Mouse (Mus musculus): ENCODE results near the gene Tenm4. TPM values are rescaled to one million over a fixed set of nuclear protein-coding genes. Genes with fewer than 3 reads are reported as not detected.

Gene Tenm4
- total and polyA plus RNA-seq, 3 experiments = 0.03 to 0.26 (median 0.04) TPM

- no peak overlapping the region for H3K27ac ChIP-seq (ENCODE audit: insufficient read depth, low read depth)
Measured at GRCm38 (mm10) chr7:96839586-96839985, 668.5 kb downstream of the Tenm4 start.

GRCm38 (mm10) chr7:96842477-96843255 lies 671.6 kb downstream of the Tenm4 start:
- no peak overlapping the region for H3K27ac ChIP-seq (ENCODE audit: insufficient read depth, low read depth)
- DNase-seq (ENCODE audit: extremely low read depth) = no peak
- in situ Hi-C loops (cut with MboI; ENCODE audit: low pct_ligation_motif_present, low pct_unique_long_range_greater_than_20kb, low sequenced_read_pairs) (no loop called here), dilution Hi-C loops (cut with MboI; ENCODE audit: extremely low pct_ligation_motif_present, extremely low pct_unique_long_range_greater_than_20kb, low sequenced_read_pairs) (no loop called here)
- no peak overlapping the region for H3K9ac ChIP-seq (ENCODE audit: insufficient read depth, low read depth)
- TF ChIP-seq MYC (IDR thresholded peaks at IDR 0.05; ENCODE audit: low read depth, low read length) = no peak
- TF ChIP-seq TCF12 (IDR thresholded peaks at IDR 0.05; ENCODE audit: low read depth, low read length) = no peak
- no peak for TF ChIP-seq ELF1 (IDR thresholded peaks at IDR 0.05; ENCODE audit: low read depth, low read length)
- TF ChIP-seq NELFE (IDR thresholded peaks at IDR 0.05; ENCODE audit: low read depth, low read length) = no peak
- TF ChIP-seq E2F4 (IDR thresholded peaks at IDR 0.05; ENCODE audit: insufficient replicate concordance, low read depth, low read length) = no peak
- no peak for TF ChIP-seq POLR2AphosphoS2 (IDR thresholded peaks at IDR 0.05; ENCODE audit: low read depth, low read length)
- no peak for TF ChIP-seq MAFK (IDR thresholded peaks at IDR 0.05; ENCODE audit: insufficient replicate concordance, low read length)
- no peak for TF ChIP-seq CTCF (conservative IDR thresholded peaks at IDR 0.05 in 1 of 2, IDR thresholded peaks at IDR 0.05 in 1 of 2; ENCODE audit: low read depth in 2 of 2, low read length in 2 of 2)
- TF ChIP-seq USF2 (conservative IDR thresholded peaks at IDR 0.05; ENCODE audit: low read depth, low read length) = no peak
- TF ChIP-seq UBTF (IDR thresholded peaks at IDR 0.05; ENCODE audit: low read depth, low read length) = no peak
- no peak for TF ChIP-seq SMC3 (IDR thresholded peaks at IDR 0.05; ENCODE audit: low read depth, low read length)
- TF ChIP-seq ZC3H11A (IDR thresholded peaks at IDR 0.05; ENCODE audit: low read depth, low read length) = no peak
- TF ChIP-seq KAT2A (IDR thresholded peaks at IDR 0.05; ENCODE audit: insufficient replicate concordance, low read length) = no peak
- H3K9me3 ChIP-seq (replicated peaks; ENCODE audit: low read length) = no peaks in the 10 kb centered on the region
- H3K4me3 ChIP-seq (replicated peaks in 1 of 3; ENCODE audit: low read depth in 2 of 3, low read length in 2 of 3, poor library complexity in 1 of 3) = no peak overlapping the region
- H3K4me1 ChIP-seq (ENCODE audit: control insufficient read depth in 1 of 2, insufficient read depth in 2 of 2) = peaks cover 11 to 41% of the 10 kb centered on the region in 2 experiments
- peak overlapping the region; percentile 24; the same call in 1 of the 2 replicates for H3K4me2 ChIP-seq (ENCODE audit: insufficient read depth, low read depth, poor library complexity, severe bottlenecking)
- H3K27me3 ChIP-seq (replicated peaks) = no peaks in the 10 kb centered on the region
- H3K36me3 ChIP-seq (replicated peaks in 1 of 2; ENCODE audit: control insufficient read depth in 1 of 2, insufficient read depth in 1 of 2, low read length in 1 of 2) = no peaks in the 10 kb centered on the region
- H3K79me2 ChIP-seq (replicated peaks; ENCODE audit: control insufficient read depth, extremely low read depth, insufficient read depth, poor library complexity, severe bottlenecking) = no peaks in the 10 kb centered on the region

More at GRCm38 (mm10) chr7:96839586-96839985, 668.5 kb downstream of the Tenm4 start:
- TF ChIP-seq CTCF (conservative IDR thresholded peaks at IDR 0.05 in 1 of 2, IDR thresholded peaks at IDR 0.05 in 1 of 2; ENCODE audit: low read depth in 2 of 2, low read length in 2 of 2) = no peak
- no peak for TF ChIP-seq JUND (conservative IDR thresholded peaks at IDR 0.05; ENCODE audit: low read depth, low read length)
- no peak for TF ChIP-seq ETS1 (conservative IDR thresholded peaks at IDR 0.05; ENCODE audit: low read depth, low read length)
- no peak for TF ChIP-seq USF1 (IDR thresholded peaks at IDR 0.05; ENCODE audit: low read depth, low read length)
- TF ChIP-seq GABPA (IDR thresholded peaks at IDR 0.05; ENCODE audit: insufficient replicate concordance, low read depth, low read length) = no peak
- no peak for TF ChIP-seq NRF1 (IDR thresholded peaks at IDR 0.05; ENCODE audit: low read depth, low read length)
- no peak for TF ChIP-seq ZC3H11A (IDR thresholded peaks at IDR 0.05; ENCODE audit: low read depth, low read length)
- TF ChIP-seq RCOR1 (conservative IDR thresholded peaks at IDR 0.05; ENCODE audit: low read depth, low read length) = no peak
- TF ChIP-seq KAT2A (IDR thresholded peaks at IDR 0.05; ENCODE audit: insufficient replicate concordance, low read length) = no peak
- DNase-seq (ENCODE audit: extremely low read depth) = no peak
- dilution Hi-C loops (cut with MboI; ENCODE audit: extremely low pct_ligation_motif_present, extremely low pct_unique_long_range_greater_than_20kb, low sequenced_read_pairs) = no loop called here
- H3K4me3 ChIP-seq (replicated peaks in 1 of 3; ENCODE audit: low read depth in 2 of 3, low read length in 2 of 3, poor library complexity in 1 of 3) = no peak overlapping the region
- no peaks in the 10 kb centered on the region for H3K36me3 ChIP-seq (replicated peaks in 1 of 2; ENCODE audit: control insufficient read depth in 1 of 2, insufficient read depth in 1 of 2, low read length in 1 of 2)
- H3K9ac ChIP-seq (ENCODE audit: insufficient read depth, low read depth) = no peak overlapping the region
- in situ Hi-C loops (cut with MboI; ENCODE audit: low pct_ligation_motif_present, low pct_unique_long_range_greater_than_20kb, low sequenced_read_pairs) = no loop called here
- no peaks in the 10 kb centered on the region for H3K79me2 ChIP-seq (replicated peaks; ENCODE audit: control insufficient read depth, extremely low read depth, insufficient read depth, poor library complexity, severe bottlenecking)
- H3K9me3 ChIP-seq (replicated peaks; ENCODE audit: low read length) = no peaks in the 10 kb centered on the region
- no peak overlapping the region for H3K4me2 ChIP-seq (ENCODE audit: insufficient read depth, low read depth, poor library complexity, severe bottlenecking)
- H3K4me1 ChIP-seq (ENCODE audit: control insufficient read depth in 1 of 2, insufficient read depth in 2 of 2) = peaks cover 11 to 45% of the 10 kb centered on the region in 2 experiments
- H3K27me3 ChIP-seq (replicated peaks) = no peaks in the 10 kb centered on the region

Data from CH12.LX (cell line).